Mouse (Mus musculus) bone marrow, adult 2 months (tissue): ENCODE measurements around the gene Paqr6. TPM values are rescaled to one million over a fixed set of nuclear protein-coding genes. Genes with fewer than 3 reads are reported as not detected.
A peak's percentile ranks its signal among the peaks of the same experiment; 100 is the strongest.
"Not testable (repeated sequence)": the region's sequence is repeated elsewhere in the genome, so short reads cannot be mapped to it uniquely, and the experiment has no call there.

Source experiments
- H3K27ac ChIP-seq: fragments of 200-500 bp; 2 replicates; pipeline ENCODE4 v1.5.1; 2012; ENCODE audit warnings: low read depth, mild to moderate bottlenecking, control low read depth, inconsistent platforms, low read length; ENCODE audit not compliant: control insufficient read depth, poor library complexity, insufficient read depth
- H3K4me1 ChIP-seq: fragments of 200-500 bp; 2 replicates; pipeline ENCODE4 v1.6.1; 2011; ENCODE audit warnings: low read length; ENCODE audit not compliant: control insufficient read depth, insufficient read depth
- H3K4me3 ChIP-seq: fragments of 200-500 bp; replicated peaks from 2 replicates; pipeline ENCODE3; 2011; ENCODE audit warnings: mild to moderate bottlenecking, low read depth, low read length, control low read depth; ENCODE audit not compliant: control insufficient read depth
- CTCF ChIP-seq: fragments of 200-500 bp; IDR thresholded peaks from 2 replicates; pipeline ENCODE4 v1.5.1; 2011; ENCODE audit warnings: low read length, control low read depth; ENCODE audit not compliant: control insufficient read depth, insufficient read depth
- POLR2A ChIP-seq: fragments of 200-500 bp; IDR thresholded peaks from 2 replicates; pipeline ENCODE4 v1.6.1; 2011; ENCODE audit warnings: low read depth, mild to moderate bottlenecking, control low read depth, low read length, borderline replicate concordance; ENCODE audit not compliant: control insufficient read depth
- WGBS: fragments of 180-500 bp; shearing (Covaris S2); methylation state at CpG from one replicate; pipeline ENCODE4 v1.1.7; 2018; 5-methylcytosine and 5-hydroxymethylcytosine counted together
- polyA plus RNA-seq: library from polyadenylated mRNA; stranded (reverse); fragments of >200 nt; gene quantifications from 2 replicates; pipeline ENCODE4 v1.2.4, GENCODE M21; 2011; ENCODE audit warnings: low replicate concordance; ENCODE audit not compliant: missing spikeins, insufficient read depth, insufficient read length

Paqr6 gene
- polyA plus RNA-seq, 1 experiment, result 3.6 TPM

DNA sequence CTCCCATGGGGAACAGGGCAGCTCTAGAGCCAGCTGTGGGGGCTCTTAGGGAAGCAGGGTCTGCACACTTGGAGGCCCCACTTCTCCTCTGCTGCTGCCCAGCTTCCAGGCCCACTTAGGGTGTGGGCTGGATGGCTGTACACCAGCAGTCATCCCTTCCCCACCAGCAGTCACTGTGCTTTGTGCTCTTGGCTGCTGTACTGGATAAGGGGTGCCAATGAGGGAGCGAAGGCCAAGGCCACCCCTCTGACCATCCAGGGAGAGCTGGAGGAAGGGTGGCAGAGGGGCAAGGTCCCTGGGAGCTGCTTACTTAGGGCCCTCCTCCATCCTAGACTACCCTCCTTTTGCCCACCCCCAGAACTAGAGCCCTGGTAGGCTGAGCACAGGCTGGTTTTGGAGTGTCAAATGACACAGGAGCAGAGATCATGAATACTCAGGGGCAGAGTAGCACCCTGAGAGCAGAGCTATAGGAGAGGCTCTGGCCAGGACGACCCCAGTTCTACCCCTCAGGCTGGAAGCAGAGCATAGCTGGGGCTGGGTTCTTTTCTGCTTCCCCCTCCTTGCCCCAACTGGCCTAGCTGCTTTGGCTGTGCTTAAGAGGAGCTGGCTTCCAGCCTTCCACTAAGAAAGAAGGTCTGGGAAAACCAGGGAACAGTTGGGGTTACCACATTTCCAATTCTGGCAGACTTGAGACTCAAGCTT lies 2.6 kb upstream of the Paqr6 start:
- H3K4me1 ChIP-seq, result peaks cover 2% of the 10 kb centered on the region

DNA sequence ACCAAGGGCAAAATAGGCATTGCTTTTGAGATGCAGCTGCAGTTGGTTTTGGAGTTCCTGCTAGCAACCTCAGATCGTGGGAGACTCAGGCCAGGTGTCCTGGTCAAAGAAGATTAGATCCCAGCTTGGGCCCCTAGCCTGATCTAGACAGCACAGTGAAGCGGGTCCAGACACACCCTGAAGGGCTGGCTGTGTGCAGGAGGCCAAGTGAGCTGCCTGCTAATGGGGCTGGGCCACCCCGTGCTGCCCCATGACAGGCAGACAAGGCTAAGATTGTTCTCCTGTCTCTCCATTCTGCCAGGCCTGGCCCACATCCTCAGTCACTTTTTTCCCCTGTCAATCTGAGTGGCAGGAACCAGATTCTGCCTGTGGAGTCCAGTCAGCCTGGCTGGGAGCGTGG lies 684 bp upstream of the Paqr6 start:
- Histone ChIP-seq H3K27ac (peak overlapping the region; percentile 2; the same call in 1 of the 2 replicates), H3K4me3 (no peak overlapping the region), H3K4me1 (peaks cover 2% of the 10 kb centered on the region)
- no peak for TF ChIP-seq POLR2A
- no peak for TF ChIP-seq CTCF
- 55% methylated on average over 4 of the region's 4 CpGs for WGBS

More for the DNA sequence above, 2.6 kb upstream of the Paqr6 start:
- Histone ChIP-seq H3K27ac (no peak overlapping the region), H3K4me3 (no peak overlapping the region)
- 78% methylated on average over 2 of the region's 2 CpGs for WGBS
- no peak for TF ChIP-seq CTCF
- TF ChIP-seq POLR2A, result no peak

DNA sequence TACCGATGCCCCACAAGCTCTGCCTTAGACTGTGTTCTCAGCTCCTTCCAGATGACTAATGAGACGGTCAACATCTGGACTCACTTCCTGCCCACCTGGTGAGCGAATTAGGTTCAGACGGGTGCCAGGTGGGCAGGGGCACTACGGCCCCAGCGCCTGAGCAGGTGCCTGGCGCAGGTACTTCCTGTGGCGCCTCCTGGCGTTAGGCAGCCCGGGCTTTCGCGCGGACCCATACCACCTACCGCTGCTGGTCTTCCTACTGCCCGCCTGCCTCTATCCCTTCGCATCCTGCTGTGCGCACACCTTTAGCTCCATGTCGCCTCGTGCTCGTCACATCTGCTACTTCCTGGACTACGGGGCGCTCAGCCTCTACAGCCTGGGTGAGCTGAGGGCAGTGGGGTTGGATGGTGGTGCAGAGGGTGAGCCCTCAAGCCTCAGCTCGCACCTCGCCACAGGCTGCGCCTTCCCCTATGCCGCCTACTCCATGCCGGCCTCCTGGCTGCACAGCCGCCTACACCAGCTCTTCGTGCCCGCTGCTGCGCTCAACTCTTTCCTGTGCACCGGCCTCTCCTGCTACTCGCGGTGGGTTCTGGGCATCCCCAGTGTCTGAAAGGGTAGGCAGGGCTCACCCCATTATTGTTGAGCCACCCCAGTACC lies 1.4 kb downstream of the Paqr6 start:
- TF ChIP-seq POLR2A, result no peak
- TF ChIP-seq CTCF, result no peak
- Histone ChIP-seq H3K4me1 (peaks cover 2% of the 10 kb centered on the region), H3K27ac (no peak overlapping the region; the same call in 1 of the 2 replicates), H3K4me3 (no peak overlapping the region)
- whole genome bisulfite sequencing, result 50% methylated on average over 34 of the region's 34 CpGs

- not testable (repeated sequence) for H3K4me1 ChIP-seq, H3K4me3 ChIP-seq, H3K27ac ChIP-seq
- WGBS, result 7% methylated on average over 22 of the region's 22 CpGs
These were observed 2.5 kb downstream of the Paqr6 start for GRCm38 (mm10) chr3:88366830-88367428.

- H3K4me3 ChIP-seq, H3K4me1 ChIP-seq, H3K27ac ChIP-seq: not testable (repeated sequence)
- 69% methylated on average over 3 of the region's 7 CpGs for WGBS
These were observed 3.1 kb downstream of the Paqr6 start for GRCm38 (mm10) chr3:88367517-88367916.

GRCm38 (mm10) chr3:88368511-88368910 lies 4.1 kb downstream of the Paqr6 start:
- not testable (repeated sequence) for H3K4me1 ChIP-seq, H3K27ac ChIP-seq, H3K4me3 ChIP-seq
- WGBS, result 79% methylated on average over 7 of the region's 7 CpGs

GRCm38 (mm10) chr3:88372643-88373042 lies 8.3 kb downstream of the Paqr6 start, which contains the start of gene Bglap3:
Bglap3 (minus strand) TSS chr3:88372743.
- 86% methylated on average over 9 of the region's 9 CpGs for WGBS
- H3K4me3 ChIP-seq, H3K4me1 ChIP-seq, H3K27ac ChIP-seq: not testable (repeated sequence)

DNA sequence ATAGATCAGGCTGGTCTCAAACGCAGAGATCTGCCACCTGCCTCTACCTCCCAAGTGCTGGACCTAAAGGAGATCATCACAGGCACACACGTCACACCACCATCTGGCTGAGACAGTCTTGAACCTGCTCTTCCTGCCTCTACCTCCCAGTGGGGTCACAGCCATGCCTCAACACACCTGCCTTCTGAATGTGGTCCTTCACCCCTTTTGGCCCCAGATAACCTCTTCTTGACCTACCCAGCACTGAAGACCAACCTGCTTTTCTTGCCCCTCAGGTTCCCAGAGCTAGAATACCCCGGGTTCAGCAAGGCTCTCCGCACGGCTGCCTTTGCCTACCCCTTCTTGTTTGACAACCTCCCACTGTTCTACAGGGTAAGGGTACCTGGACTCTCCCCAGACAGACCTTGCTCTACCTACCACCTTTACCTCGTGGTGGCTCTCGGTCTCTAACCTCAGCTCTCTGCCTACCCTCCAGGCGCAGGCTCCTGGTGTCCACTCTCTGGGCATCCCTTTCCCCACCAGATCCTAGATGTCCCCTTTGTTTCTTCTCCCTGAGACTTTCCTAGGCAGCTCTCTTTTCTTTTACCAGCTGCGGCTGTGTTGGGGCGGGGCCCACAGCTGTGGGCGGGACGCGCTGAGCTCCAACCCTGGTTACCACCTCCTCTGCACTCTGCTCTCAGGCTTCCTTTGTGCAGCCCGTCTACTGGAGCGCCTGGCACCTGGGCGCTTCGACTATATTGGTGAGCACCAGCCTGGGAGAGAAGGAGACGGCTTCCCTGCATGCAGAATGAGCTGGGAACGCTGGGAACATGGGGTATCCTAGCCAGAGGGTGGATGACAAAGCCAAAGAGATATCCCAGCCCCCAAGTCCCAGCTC lies 11.6 kb downstream of the Paqr6 start:
- H3K4me1 ChIP-seq, H3K27ac ChIP-seq, H3K4me3 ChIP-seq: not testable (repeated sequence)
- WGBS, result 16% methylated on average over 19 of the region's 19 CpGs

- H3K27ac ChIP-seq, H3K4me3 ChIP-seq, H3K4me1 ChIP-seq: not testable (repeated sequence)
- WGBS, result 69% methylated on average over 7 of the region's 7 CpGs
These were observed 12.3 kb downstream of the Paqr6 start for GRCm38 (mm10) chr3:88376644-88377043.

DNA sequence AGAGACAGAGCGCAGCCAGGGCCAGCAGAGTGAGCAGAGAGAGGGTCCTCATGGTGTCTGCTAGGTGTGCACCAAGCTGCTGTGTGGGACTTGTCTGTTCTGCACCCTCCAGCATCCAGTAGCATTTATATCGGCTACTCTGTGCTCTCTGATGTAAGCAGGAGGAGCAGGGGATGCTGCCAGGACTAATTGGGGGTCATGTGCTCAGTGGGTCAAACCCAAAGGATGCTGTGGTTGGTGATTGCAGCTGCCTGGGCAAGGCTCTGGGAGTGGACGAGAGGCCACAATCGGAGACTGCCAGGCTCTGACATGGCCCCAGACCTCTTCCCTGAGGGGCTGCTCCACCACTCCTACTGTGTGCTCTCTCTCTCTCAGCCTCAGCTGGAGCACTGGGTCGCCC lies 14.2 kb downstream of the Paqr6 start, which contains the start of gene Bglap2:
Gene Bglap2, minus strand, starts transcription at position 101 of the 400 bp plus-strand sequence.
- not testable (repeated sequence) for H3K4me3 ChIP-seq, H3K4me1 ChIP-seq, H3K27ac ChIP-seq
- 61% methylated on average over 5 of the region's 5 CpGs for WGBS

- WGBS, result 19% methylated on average over 20 of the region's 22 CpGs
- H3K4me1 ChIP-seq, H3K27ac ChIP-seq, H3K4me3 ChIP-seq: not testable (repeated sequence)
These were observed 17.3 kb downstream of the Paqr6 start for GRCm38 (mm10) chr3:88381389-88382315.
